Mouse (Mus musculus): ENCODE data around the gene Slc7a8.

DNA sequence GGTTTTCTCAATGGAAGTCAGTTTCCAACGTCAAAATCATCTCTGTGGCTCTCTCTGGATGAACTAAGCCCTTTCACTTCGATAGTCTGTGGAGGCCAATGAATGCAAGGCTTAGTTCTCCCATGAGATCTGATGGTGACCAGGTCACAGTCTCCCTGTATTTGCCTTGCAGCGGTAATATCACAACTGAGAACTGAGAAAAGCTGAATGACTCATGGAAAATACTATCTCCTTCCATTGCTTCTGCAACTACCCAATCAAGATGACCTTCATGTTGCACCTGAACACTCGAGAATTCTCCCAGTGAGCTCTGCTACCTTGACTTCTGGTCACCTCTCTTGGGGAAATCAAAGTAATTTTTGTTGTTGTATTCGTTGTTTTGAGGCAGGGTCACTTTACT, 54.2 kb downstream of the Slc7a8 start:
- no peak for TF ChIP-seq POLR2AphosphoS5 (IDR thresholded peaks at IDR 0.05; ENCODE audit: insufficient replicate concordance, low read depth, low read length)
- TF ChIP-seq TAL1 (conservative IDR thresholded peaks at IDR 0.05; ENCODE audit: low read depth, low read length), result no peak
- TF ChIP-seq CTCF (IDR thresholded peaks at IDR 0.05; ENCODE audit: low read depth, low read length), result no peak

Data from G1E (cell line).